Mouse (Mus musculus) heart, adult 11 months (tissue): ENCODE data around the gene Myoz2.

ENCODE experiments used
- DNase-seq: peaks from one replicate; pipeline ENCODE4 v3.0.0; 2022

Gene Myoz2

DNA sequence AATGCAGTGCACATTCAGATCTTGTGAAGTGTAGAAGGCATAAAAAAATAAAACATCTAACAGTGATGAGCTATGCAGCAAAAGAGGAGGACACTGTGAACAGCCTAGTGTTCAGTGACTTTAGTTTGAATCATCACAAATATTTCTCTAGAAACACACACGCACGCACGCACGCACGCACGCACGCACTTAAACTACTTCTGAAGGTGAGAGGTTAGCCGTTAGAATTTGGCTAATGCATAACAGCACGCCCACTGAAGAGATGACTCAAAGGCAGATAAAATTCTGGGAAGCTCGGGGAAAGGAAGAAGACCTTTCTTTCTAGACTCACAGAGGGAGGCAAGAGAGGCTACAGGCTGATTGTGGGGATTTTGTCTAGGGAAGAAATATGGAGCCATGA, 27.4 kb downstream of the Myoz2 start:
- DNase-seq: no peak

DNA sequence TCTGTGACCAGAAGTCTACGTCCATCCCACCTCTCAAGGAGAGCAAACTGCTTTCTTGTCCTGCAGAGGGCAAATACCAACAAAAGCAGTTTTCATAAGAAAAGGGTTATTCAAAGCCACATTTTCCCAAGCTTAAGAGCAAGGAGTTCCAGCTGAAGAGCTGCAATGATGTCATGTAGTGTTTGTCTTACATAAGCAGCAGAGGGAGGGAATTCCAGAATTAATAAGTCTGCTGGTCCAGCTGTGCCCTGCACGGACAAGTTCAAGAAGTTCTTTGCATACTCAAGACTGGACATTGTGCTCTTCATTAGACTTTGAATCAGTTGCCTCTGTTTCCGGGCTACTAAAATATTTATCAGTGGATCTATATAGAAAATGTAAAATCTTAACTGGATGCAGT, 33.8 kb downstream of the Myoz2 start:
- peak; percentile 82 for DNase-seq

DNA sequence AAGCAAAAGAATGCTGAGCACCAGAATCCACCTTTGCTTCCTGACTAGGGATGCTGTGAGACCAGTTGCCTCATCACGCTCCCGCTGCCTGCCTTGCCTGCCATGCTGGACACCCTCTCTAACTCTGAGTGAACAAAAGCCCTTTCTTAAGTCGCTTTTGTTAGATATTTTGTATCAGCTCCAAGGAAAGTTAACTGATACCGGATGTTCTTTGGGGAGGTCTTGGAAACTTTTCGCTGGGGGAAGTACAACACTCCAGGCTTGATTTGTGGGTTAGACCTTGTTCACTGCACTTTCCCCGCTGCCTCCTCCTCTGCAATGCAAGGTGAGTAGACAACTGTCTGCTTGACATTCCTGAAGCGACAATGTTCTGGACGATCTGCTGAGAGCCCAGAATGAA, 36.3 kb downstream of the Myoz2 start:
- no peak for DNase-seq

DNA sequence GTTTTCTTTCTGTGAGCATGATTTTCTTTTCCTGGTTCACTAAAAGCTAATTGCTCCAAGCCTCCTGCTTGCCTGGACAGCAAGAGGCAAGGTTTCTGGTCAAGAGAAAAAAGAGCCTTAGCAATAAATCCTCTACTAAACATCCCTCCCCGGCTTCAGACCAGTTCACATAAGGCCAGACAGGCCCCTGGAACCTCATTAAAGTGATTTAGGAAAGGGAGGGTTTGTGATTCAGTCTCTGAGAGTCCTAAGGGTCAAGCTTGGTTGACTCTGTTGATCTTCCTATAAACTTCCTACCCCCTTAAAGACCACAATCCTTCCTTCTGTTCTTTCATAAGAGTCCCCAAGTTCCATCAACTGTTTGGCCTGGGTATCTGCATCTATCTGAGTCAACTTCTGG, 37.8 kb downstream of the Myoz2 start:
- no peak for DNase-seq

DNA sequence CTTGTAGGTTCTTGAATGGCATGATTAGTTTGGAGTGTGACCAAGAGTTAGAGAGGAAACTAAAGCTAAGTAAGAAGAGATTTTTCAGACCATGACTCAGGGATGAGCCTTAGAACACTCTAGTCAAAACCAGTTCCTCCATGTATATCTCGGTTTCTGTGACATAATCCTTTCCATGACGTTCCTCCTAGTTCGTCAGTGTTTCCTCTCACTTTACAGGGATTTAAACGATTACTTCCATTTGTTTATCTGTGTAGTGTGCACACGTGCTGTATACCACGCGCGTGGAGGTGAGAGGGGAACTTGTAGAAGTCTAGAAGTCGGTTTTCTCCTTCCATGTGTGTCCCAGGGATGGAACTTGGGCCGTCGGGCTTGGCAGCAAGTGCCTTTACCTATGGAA, 47.9 kb downstream of the Myoz2 start:
- no peak for DNase-seq

DNA sequence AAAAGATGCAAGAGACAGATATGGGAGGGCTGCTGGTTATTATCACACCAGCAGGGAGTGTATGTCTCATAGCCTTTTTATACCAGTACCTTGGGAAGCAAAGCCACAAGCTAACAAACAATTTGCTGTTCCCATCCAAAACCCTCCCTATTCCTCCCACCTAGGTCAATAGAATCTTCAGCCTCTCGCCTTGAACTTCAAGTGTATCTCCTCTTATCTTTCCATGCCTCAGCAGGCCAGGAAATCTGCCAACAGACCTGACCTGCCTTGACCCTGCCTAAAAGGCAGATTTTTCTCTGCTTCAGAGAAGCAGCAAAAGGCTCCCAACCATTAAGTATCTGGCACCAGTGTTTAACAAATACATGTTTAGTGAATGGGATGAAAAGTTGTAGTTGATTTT, 48.4 kb downstream of the Myoz2 start:
- no peak for DNase-seq

DNA sequence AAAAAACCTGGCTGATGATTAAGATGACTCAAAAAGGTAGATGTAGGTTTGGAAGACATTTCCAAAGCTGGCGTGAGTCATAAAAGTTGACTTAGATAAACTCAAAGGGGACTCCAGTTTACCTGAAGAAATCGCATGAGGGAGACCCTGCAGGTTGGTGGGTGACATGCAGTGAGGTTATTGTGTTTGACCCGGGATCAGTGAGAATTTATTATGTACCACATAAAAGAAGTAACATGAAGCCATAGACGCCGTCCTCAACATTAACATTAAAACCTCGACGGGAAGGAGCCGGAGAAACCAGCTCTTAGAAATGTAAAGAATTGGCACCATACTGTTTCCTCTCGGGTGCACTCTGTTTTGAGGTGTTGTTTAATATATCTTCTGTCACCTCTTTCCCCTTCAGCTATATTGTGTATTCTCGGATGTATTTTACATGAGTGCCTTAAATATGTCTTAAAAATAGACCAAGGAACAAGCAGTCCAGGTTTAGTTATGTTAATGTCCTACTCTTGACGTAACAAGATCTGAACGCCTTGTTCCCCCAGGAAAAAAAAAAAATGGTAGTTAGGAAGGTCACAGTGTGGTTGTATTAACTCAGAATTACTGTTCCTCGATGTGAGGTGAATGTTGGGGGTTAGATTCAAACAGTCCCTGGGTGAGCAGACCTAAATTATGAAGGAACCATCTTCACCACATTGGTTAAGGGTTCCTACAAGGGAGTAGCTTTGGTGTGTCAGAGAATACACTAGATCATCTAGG, 49.5 kb downstream of the Myoz2 start:
- DNase-seq: no peak

DNA sequence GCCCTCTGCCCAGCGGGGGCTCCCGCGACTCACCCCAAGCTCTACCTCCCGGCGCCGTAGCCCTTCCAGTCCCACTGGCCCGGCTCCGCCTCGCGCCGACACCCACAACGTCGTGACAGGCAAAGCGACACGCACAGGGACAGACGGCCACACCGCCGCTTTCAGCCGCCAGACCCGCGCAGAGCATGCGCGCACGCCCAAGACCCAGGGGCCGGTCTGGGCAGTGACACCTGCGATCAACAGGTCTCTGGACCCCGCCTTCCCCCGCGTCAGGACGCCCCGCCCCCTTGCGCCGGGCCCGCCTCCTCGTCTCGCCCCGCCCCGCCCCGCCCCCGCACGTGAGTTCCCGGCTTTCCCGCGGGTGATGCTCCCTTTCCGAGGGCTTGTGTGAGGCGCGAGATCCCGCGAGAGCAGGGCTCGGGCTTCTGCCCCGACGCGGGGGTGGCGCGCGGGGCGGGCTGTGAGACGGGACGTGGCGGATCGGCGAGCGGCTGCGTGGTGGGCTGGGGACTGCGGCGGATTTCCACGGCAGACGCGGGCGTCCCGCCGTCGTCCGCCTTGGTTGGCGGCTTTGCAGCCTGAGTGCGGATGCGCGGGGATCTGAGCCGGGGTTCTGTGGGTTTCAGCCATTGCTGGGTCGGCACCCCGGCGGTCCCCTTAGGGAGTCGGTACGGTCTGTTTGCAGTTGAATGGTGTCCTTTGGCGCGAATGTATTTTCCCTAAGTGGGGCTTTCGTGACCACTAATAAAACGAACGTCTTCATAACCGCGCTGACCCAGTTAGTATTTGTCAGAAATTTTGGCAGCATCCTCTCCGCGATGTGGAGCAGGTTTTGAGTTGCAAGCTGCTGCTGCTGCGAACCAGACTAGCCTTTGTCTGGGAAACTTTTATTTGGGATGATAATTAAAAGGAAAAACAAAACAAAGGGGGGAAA, 50.3 kb downstream of the Myoz2 start, which contains the start of gene Usp53:
Gene Usp53, minus strand, starts transcription at position 262 of the 934 bp plus-strand sequence.
- DNase-seq: peak; percentile 100

DNA sequence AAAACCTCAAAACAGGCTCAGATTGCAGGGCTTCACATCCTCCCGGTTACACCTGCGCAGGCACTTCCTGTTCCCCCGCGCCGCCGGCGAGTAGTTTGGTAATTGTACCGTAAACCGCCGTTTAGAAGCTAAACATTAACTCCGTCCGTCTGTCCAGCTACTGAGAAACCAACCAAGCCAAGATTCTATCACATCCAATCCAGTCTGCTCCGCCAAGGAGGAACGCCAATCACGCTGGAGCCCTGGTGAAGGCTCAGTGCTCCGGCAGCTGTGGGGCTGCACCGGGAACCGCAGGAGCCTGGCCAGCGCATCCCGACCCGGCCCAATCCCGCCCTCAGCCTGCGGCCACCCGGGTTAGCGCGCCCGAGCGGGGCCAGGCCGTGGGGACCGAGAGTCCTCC, 51.0 kb downstream of the Myoz2 start:
- DNase-seq: no peak

DNA sequence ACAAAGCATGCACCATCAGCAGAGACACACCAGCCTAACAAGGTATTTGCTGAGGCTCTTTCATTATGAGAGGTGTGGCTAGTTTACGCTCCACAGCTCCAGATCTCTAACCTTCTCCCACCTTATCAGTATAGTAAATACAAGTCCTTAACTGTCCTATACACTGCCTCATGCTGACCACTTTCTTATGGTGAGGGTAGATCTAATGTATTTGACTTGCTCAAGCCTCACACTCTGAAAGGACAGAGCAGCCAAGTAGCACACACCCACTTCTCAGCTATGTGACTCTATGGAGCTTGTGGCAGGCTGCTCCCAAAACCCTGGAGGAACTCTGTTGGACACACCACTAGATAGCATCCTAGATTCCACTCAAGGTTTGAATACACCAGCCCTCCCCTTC, 58.9 kb downstream of the Myoz2 start:
- peak; percentile 63 for DNase-seq

DNA sequence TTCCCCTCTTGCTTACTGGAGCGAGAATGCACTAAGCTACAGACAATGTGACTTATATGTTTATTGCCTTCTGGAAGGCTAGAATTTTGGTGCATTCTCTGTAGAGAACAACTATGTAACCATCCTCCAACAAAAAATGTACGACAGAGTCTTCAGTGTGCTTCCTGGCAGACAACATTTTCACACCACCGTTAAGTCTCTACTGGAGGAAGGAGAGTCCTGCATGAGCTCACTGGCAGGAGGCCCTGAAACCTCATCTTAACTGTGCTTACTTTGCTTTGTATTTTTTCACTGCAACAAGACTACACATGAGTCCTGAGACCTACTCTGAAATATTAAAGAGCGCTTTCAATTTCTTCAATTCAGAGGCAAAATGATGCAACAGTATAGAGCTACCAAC, 59.5 kb downstream of the Myoz2 start:
- no peak for DNase-seq

DNA sequence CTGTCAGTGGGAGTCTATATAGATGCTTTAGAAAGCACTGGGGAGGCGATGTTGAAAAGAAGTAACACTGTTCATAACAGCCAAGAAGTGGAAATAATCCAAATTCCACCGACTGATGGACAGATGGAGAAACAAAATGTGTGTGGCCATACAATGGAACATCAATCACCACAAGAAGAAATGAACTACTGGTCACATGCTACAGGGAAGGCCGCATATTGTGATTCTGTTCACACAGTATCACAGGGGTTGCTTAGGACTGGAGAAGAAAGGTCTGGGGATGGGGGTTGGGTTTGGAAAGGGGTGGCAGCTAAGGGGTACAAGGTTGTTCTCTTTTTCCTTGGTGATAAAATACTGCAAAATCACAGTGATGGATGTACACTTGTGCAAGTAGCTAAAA, 60.0 kb downstream of the Myoz2 start:
- no peak for DNase-seq

DNA sequence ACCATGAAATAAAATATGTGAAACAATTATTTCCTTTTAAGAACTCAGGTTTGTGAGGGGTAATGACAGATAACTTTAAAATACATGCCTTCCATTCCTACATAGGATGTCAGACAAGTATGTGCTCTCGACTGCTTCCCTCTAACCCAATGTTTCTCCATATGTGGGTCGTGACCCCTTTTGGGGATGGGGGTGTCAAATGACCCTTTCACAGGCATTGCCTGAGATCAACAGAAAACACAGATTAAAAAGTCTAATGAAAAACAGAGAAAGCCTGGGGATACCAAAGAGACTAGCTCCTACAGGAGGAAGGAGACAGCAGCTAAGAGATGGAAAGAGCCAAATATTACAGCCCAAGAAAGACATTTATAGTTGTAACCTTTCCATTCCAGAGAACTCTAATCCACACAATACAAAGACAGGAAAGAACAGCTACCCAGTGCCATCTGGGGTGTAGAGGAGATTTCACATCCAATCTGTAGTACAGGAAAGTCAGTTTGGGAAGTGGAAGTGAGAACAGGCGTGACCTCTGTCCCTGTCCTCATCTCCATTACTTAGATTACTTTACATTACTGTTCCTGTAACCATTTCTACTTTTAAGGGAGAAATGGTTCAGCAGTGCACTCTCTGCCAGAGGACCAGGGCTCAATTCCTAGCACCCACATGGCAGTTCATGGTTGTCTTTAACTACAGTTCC, 62.5 kb downstream of the Myoz2 start:
- peak; percentile 80 for DNase-seq

DNA sequence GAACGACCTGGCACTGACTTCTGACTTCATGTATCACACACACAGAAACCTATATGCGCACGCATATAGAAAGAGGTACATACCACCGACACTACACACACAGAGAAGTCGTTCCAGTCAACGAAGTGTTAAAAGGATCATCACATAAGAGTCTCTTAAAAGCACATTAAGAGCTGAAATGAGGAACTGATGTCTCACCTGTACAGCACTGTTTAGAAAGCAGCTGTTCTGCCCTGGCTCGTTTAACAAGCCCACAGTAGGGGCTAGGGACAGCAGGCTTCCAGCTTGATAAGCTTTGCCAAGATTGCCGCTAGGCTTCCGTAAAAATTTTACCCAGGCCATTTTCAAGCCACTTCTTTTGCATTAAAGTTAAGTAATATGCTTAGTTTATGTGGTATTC, 66.4 kb downstream of the Myoz2 start:
- DNase-seq: peak; percentile 64

DNA sequence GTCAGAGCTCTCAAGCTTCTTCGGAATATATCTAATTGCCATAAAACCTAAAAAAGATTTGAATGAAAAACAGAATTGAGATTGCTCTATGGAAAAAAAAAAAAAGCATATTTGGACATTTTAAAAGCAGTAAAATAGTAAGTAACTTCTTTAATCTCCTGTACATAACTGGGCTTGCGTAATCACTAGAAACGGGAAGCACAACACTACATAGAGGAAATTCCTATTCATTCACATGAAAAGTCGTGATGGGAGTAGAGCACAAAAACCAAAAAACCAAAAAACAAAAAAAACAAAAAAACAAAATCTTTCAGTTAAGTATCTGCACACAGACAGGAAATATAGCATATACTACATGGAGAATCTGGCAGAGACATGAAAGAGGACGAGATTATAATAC, 70.5 kb downstream of the Myoz2 start:
- DNase-seq: no peak
